Mouse (Mus musculus) testis, adult 2 months (tissue): ENCODE results near the gene Nfatc2. TPM values are rescaled to one million over a fixed set of nuclear protein-coding genes. Genes with fewer than 3 reads are reported as not detected.

ENCODE experiments used
- H3K27ac ChIP-seq: fragments of 200-500 bp; 2 replicates; pipeline ENCODE4 v1.5.1; 2012; ENCODE audit warnings: low read depth, low read length; ENCODE audit not compliant: control insufficient read depth, insufficient read depth
- H3K27me3 ChIP-seq: fragments of 200-500 bp; 2 replicates; pipeline ENCODE4 v1.6.1; 2012; ENCODE audit warnings: mild to moderate bottlenecking, low read length, moderate library complexity; ENCODE audit not compliant: control insufficient read depth, insufficient read depth
- H3K36me3 ChIP-seq: fragments of 200-500 bp; 2 replicates; pipeline ENCODE4 v1.6.1; 2012; ENCODE audit warnings: mild to moderate bottlenecking, low read length; ENCODE audit not compliant: control insufficient read depth, insufficient read depth
- H3K4me1 ChIP-seq: fragments of 200-500 bp; 2 replicates; pipeline ENCODE4 v1.6.1; 2012; ENCODE audit warnings: low read length; ENCODE audit not compliant: control insufficient read depth, insufficient read depth
- H3K4me3 ChIP-seq: fragments of 200-500 bp; 2 replicates; pipeline ENCODE4 v1.5.1; 2012; ENCODE audit warnings: low read depth, mild to moderate bottlenecking, low read length, moderate library complexity, mixed read lengths; ENCODE audit not compliant: control insufficient read depth
- CTCF ChIP-seq: fragments of 200-500 bp; IDR thresholded peaks from 2 replicates; pipeline ENCODE4 v1.5.1; 2012; ENCODE audit warnings: low read depth, mild to moderate bottlenecking, inconsistent platforms, low read length, moderate library complexity; ENCODE audit not compliant: control insufficient read depth, insufficient read depth, insufficient replicate concordance
- POLR2A ChIP-seq: fragments of 200-500 bp; IDR thresholded peaks from 2 replicates; pipeline ENCODE4 v1.6.1; 2012; ENCODE audit warnings: low read depth, mild to moderate bottlenecking, inconsistent platforms, low read length, moderate library complexity; ENCODE audit not compliant: control insufficient read depth
- polyA plus RNA-seq: library from polyadenylated mRNA; depleted of rRNA; stranded (reverse); fragments of >200 nt; gene quantifications from 2 replicates; pipeline ENCODE4 v1.2.3, GENCODE M21; 2012

Nfatc2 gene
- polyA plus RNA-seq, 1 experiment: 2.1 TPM

DNA sequence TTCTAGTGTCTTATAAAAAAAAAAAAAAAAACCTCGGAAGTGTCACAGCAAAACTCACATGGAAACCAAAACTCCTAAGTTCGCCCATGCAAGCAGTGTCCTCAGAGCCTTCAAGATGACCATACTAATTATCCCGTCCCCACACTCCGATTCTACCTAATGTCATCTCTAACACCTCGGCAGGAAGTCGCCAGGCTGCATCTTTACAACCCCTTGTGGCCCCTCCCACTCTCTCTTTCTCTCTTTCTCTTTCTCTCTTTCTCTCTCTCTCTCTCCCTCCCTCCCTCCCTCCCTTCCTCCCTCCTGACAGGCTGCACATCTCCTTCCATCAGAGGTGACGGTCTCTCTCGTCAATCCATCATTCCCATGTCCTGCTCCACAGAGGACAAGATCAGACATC lies 44.4 kb downstream of the Nfatc2 start:
- H3K27me3 ChIP-seq: no peaks in the 10 kb centered on the region
- no peak overlapping the region for H3K4me3 ChIP-seq
- no peaks in the 10 kb centered on the region for H3K36me3 ChIP-seq
- H3K4me1 ChIP-seq: no peaks in the 10 kb centered on the region
- H3K27ac ChIP-seq: no peak overlapping the region
- no peak for TF ChIP-seq POLR2A
- no peak for TF ChIP-seq CTCF

DNA sequence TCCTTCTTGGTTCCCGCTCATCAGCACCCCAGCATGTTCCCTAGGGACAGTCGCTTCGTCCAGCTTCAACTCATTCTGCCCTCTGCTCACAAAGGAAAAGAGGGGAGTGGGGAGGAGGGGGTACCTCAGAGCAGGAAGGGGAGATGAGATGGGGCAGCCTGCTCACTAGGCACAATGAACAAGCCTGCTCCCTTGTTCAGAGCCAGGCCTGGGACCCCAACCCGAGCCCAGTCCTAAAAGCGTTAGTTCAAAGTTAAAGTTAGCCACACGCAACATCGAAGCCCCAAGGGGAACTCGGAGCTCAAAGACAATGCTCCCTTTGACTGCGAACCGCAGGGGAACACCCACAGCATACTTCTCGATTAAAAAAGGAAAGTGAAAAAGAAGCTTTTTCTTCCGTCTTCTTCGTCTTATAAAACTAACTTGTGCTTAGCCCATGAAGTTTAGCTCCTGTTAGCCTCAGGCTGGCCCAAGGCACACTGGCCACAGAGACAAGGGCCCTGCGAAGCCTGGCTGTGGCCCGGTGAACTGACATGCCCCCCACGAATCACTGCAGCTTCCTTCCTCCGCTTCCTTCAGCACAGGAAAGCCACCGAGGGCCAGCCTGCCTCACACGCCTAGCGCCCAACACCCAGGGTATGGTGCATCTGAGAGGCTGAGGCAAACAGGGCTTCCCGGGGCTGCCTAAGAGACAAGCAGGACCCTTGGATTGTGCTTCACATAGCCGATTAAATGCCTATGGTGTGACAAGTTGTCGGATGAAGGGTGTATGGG lies 45.4 kb downstream of the Nfatc2 start:
- H3K4me1 ChIP-seq: no peaks in the 10 kb centered on the region
- no peaks in the 10 kb centered on the region for H3K36me3 ChIP-seq
- TF ChIP-seq POLR2A (no peak), CTCF (no peak)
- H3K4me3 ChIP-seq: no peak overlapping the region
- no peak overlapping the region for H3K27ac ChIP-seq
- H3K27me3 ChIP-seq: no peaks in the 10 kb centered on the region

DNA sequence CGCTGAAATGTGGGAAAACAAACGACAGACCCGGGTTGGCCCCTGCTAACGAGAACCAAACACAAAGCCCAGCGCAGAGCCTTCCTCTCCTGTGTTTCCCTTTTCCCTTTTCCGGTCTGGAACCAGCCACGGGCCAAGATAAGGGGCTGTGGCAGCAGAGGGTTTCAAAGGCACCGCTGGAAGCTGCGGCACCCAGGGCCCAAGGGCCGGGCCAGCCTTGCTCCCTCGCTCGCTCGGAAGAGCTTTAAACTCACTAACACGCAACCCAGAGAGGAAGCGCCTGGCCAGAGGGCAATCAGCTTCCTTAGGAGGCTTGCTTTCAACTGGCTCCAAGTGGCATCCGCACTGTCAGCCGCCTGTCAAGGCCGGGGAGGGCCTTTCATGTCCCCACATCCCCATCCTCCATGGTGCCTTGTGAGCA lies 47.9 kb downstream of the Nfatc2 start:
- TF ChIP-seq CTCF: no peak
- TF ChIP-seq POLR2A: no peak
- Histone ChIP-seq H3K27me3 (no peaks in the 10 kb centered on the region), H3K36me3 (no peaks in the 10 kb centered on the region), H3K27ac (no peak overlapping the region), H3K4me3 (no peak overlapping the region), H3K4me1 (peaks cover 2% of the 10 kb centered on the region; the same call in 1 of the 2 replicates)

DNA sequence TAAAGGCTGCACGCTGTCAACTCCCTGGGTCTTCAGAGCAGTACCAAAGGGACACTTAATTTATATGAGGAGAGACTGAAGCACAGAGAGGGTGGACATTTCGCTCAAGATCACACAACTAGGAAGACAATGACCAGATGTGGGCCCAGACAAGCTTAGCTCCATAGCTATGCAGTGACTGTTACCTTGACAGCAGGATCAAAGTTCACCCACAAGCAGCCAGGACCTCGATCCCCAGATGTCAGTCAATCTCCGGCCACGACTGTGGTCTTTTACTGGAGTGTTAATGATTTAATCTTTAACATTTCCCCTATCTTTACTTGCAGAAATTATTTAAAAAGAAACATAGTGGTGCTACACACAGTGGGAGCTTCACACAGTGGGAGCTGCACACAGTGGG lies 49.1 kb downstream of the Nfatc2 start:
- no peaks in the 10 kb centered on the region for H3K27me3 ChIP-seq
- H3K4me1 ChIP-seq: peaks cover 2% of the 10 kb centered on the region; the same call in 1 of the 2 replicates
- H3K4me3 ChIP-seq: no peak overlapping the region
- no peaks in the 10 kb centered on the region for H3K36me3 ChIP-seq
- H3K27ac ChIP-seq: no peak overlapping the region
- TF ChIP-seq CTCF (no peak), POLR2A (no peak)

DNA sequence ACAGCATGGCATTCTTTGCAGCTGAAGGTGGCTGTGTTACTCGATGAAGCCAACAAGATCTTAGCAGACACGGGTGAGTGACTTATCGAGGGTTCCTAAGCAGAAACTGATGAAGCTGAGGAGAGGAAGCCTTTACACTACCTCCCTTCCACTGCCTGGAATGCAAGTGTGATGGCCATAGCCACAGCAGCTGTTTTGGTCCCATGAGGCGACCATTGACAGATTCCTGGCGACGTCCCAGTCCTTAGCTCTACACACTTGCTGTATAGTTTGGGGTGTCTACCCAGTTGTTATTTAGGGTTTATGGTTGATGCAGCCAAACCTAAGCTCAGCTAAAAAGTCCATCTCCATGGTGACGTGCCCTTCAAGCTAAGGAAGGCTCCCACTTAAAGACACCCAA lies 50.2 kb downstream of the Nfatc2 start:
- H3K36me3 ChIP-seq: no peaks in the 10 kb centered on the region
- TF ChIP-seq POLR2A: no peak
- TF ChIP-seq CTCF: no peak
- H3K27me3 ChIP-seq: no peaks in the 10 kb centered on the region
- H3K27ac ChIP-seq: no peak overlapping the region
- H3K4me1 ChIP-seq: peaks cover 2% of the 10 kb centered on the region; the same call in 1 of the 2 replicates
- H3K4me3 ChIP-seq: no peak overlapping the region

DNA sequence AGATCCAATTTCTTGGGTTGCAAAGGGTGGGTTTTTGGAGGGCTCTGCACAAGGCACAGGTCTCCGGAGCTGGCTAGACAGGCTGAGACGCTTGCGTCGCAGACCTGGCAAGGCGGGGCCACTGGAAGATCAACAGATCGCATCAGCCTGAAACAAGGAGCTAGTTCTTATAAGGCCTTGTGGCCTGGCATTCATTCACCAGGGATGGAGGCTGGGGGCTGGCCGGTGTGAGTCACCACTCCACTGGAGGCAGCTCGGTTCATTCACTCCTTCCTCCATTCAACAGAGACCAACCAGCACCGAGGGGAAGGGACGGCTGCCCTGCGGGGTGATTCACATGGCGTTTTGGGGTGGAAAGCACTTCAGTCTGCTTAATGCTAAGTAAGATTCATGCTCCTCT lies 52.1 kb downstream of the Nfatc2 start:
- no peaks in the 10 kb centered on the region for H3K36me3 ChIP-seq
- TF ChIP-seq CTCF: no peak
- no peak for TF ChIP-seq POLR2A
- H3K27me3 ChIP-seq: no peaks in the 10 kb centered on the region
- H3K4me3 ChIP-seq: no peak overlapping the region
- peaks cover 6% of the 10 kb centered on the region for H3K4me1 ChIP-seq
- no peak overlapping the region for H3K27ac ChIP-seq

DNA sequence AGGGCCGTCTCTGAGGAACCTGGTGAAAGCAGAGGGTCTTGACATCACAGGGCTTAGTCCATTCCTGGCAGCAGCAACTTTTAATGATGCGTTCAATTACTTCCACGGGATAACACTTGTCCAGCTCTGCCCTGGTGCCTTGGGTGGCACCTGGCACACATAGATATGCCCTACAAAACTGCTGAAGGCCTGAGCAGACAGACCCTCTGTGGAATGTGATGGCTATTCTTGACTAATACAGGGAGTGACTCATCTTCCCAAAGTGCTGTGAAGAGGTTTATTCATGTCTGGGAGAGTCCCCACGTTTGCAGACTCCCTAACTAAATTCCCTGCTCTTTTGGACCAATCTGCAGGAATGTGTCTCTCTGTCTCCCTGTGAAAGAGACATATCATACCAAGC lies 53.4 kb downstream of the Nfatc2 start:
- TF ChIP-seq CTCF (no peak), POLR2A (no peak)
- Histone ChIP-seq H3K4me1 (peaks cover 6% of the 10 kb centered on the region), H3K36me3 (no peaks in the 10 kb centered on the region), H3K27me3 (no peaks in the 10 kb centered on the region), H3K4me3 (no peak overlapping the region), H3K27ac (no peak overlapping the region)

DNA sequence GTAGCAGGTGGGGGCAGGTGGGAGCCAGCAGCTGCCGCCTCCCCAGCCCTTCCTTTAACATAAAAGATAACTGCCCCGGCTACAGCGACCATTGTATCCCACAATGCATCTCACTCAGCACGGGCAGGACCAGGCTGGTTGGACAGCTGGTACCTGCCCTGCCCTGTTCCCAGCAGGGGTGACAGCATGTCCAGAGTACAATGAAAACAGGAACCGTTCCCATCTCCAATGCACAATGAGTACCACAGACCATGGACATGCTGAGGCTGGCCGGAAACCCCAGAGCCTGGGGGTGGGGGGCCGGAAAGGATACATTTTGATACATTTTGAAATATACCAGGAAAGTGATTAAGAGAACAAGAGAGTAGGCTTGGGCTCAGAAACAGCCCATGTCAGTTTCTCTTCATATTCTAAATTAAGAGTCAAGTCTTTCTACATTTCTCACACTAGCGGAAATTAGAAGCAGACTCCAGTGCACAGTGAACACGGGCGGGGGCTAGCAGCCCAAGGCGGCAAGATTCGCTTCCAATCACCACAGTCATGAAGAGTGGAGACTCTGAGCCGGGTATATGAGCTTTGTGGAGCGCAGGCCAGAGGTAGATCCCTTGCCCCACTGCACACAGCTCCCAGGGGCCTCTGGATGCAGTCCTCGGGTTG lies 55.4 kb downstream of the Nfatc2 start:
- no peak overlapping the region for H3K27ac ChIP-seq
- H3K4me3 ChIP-seq: no peak overlapping the region
- peaks cover 6% of the 10 kb centered on the region for H3K4me1 ChIP-seq
- H3K27me3 ChIP-seq: no peaks in the 10 kb centered on the region
- no peaks in the 10 kb centered on the region for H3K36me3 ChIP-seq
- TF ChIP-seq POLR2A: no peak
- TF ChIP-seq CTCF: no peak
